Mouse (Mus musculus) hindbrain, postnatal 0 days (tissue): ENCODE results near the gene Psg18. TPM values are rescaled to one million over a fixed set of nuclear protein-coding genes. Genes with fewer than 3 reads are reported as not detected.
"Not testable (repeated sequence)": the region's sequence is repeated elsewhere in the genome, so short reads cannot be mapped to it uniquely, and the experiment has no call there.

Experiments used
- ATAC-seq: fragments of 200-750 bp; cut with Nextera tagmentation; 2 replicates; pipeline ENCODE4 v1.8.0; 2017; ENCODE audit warnings: mild to moderate bottlenecking, moderate TSS enrichment, moderate library complexity
- DNase-seq: peaks from one replicate; pipeline ENCODE4 v3.0.0-alpha.2; 2015; ENCODE audit warnings: low spot score
- H3K27ac ChIP-seq: fragments of 300-500 bp; sonication (generic); 2 replicates; pipeline ENCODE4 v1.5.1; 2014; ENCODE audit warnings: mild to moderate bottlenecking
- H3K27me3 ChIP-seq: fragments of 300-500 bp; sonication (generic); 2 replicates; pipeline ENCODE4 v1.6.1; 2014; ENCODE audit warnings: low read length, mixed read lengths; ENCODE audit not compliant: insufficient read depth
- H3K36me3 ChIP-seq: fragments of 300-500 bp; sonication (generic); 2 replicates; pipeline ENCODE4 v1.6.1; 2014; ENCODE audit warnings: low read length, mixed read lengths; ENCODE audit not compliant: insufficient read depth
- H3K4me1 ChIP-seq: fragments of 300-500 bp; sonication (generic); 2 replicates; pipeline ENCODE4 v1.6.1; 2014; ENCODE audit warnings: antibody characterized with exemption, low read length, mixed read lengths; ENCODE audit not compliant: insufficient read depth
- H3K4me2 ChIP-seq: fragments of 300-500 bp; sonication (generic); 2 replicates; pipeline ENCODE4 v1.6.1; 2014; ENCODE audit warnings: low read depth, mild to moderate bottlenecking, low read length, moderate library complexity, mixed read lengths
- H3K4me3 ChIP-seq: fragments of 300-500 bp; sonication (generic); 2 replicates; pipeline ENCODE4 v1.5.1; 2014; ENCODE audit warnings: low read length
- H3K9ac ChIP-seq: fragments of 300-500 bp; sonication (generic); replicated peaks from 2 replicates; pipeline ENCODE4 v1.6.1; 2014; ENCODE audit warnings: mild to moderate bottlenecking, low read length, moderate library complexity, mixed read lengths
- H3K9me3 ChIP-seq: fragments of 300-500 bp; sonication (generic); 2 replicates; pipeline ENCODE4 v1.6.1; 2016; ENCODE audit warnings: low read length, mixed read lengths
- CTCF ChIP-seq: IDR thresholded peaks from 2 replicates; pipeline ENCODE4 v1.5.1; 2016; ENCODE audit warnings: antibody characterized with exemption, control low read depth, low read depth
- WGBS: fragments of 180-500 bp; shearing (Covaris S2); extraction: QIAGEN DNeasy Blood & Tissue Kit; methylation state at CpG from one replicate; pipeline ENCODE4 v1.1.7; 2014; 5-methylcytosine and 5-hydroxymethylcytosine counted together
- polyA plus RNA-seq: library from polyadenylated mRNA; unstranded; fragments of >200 nt; fragmentation: Nextera tagmentation; extraction: Ambion mirVana; gene quantifications from 2 replicates; pipeline ENCODE4 v1.2.1, GENCODE M21; 2015
- total RNA-seq: library from RNA; depleted of rRNA; stranded (reverse); fragments of >200 nt; gene quantifications from 2 replicates; pipeline ENCODE4 v1.2.3, GENCODE M21; 2014; rRNA removed

Psg18 gene
- total RNA-seq (not detected in 2 replicates), polyA plus RNA-seq (not detected in 2 replicates)

GRCm38 (mm10) chr7:18354909-18355308, at the start of gene Psg18:
Psg18 (minus strand) TSS chr7:18355009.
- not testable (repeated sequence) for H3K27ac ChIP-seq, DNase-seq, H3K36me3 ChIP-seq, H3K4me2 ChIP-seq, H3K4me1 ChIP-seq, H3K9ac ChIP-seq, H3K27me3 ChIP-seq, H3K9me3 ChIP-seq, ATAC-seq, H3K4me3 ChIP-seq
- 72% methylated on average over 3 of the region's 3 CpGs for WGBS

GRCm38 (mm10) chr7:18403407-18403806, 48.6 kb upstream of the Psg18 start:
- no peak for DNase-seq

GRCm38 (mm10) chr7:18402527-18403237, 47.9 kb upstream of the Psg18 start:
- Histone ChIP-seq H3K4me2 (no peak overlapping the region), H3K4me3 (peak overlapping the region; percentile 17; the same call in 1 of the 2 replicates), H3K9ac (no peak overlapping the region), H3K27ac (no peak overlapping the region), H3K4me1 (no peaks in the 10 kb centered on the region), H3K27me3 (no peaks in the 10 kb centered on the region), H3K9me3 (peaks cover 7% of the 10 kb centered on the region; the same call in 1 of the 2 replicates), H3K36me3 (no peaks in the 10 kb centered on the region)
- ATAC-seq (peak; percentile 82), DNase-seq (peak; percentile 30)
- TF ChIP-seq CTCF: no peak
- 45% methylated on average over 35 of the region's 35 CpGs for WGBS

More at GRCm38 (mm10) chr7:18403407-18403806, 48.6 kb upstream of the Psg18 start:
- Histone ChIP-seq H3K4me1 (no peaks in the 10 kb centered on the region), H3K4me2 (no peak overlapping the region), H3K36me3 (no peaks in the 10 kb centered on the region), H3K9me3 (peaks cover 7% of the 10 kb centered on the region; the same call in 1 of the 2 replicates), H3K4me3 (peak overlapping the region; percentile 17; the same call in 1 of the 2 replicates), H3K9ac (no peak overlapping the region), H3K27ac (no peak overlapping the region), H3K27me3 (no peaks in the 10 kb centered on the region)
- 35% methylated on average over 11 of the region's 11 CpGs for WGBS
- ATAC-seq: no peak
- no peak for TF ChIP-seq CTCF

GRCm38 (mm10) chr7:18391483-18391882, 36.7 kb upstream of the Psg18 start:
- H3K4me1 ChIP-seq, ATAC-seq, H3K27me3 ChIP-seq, H3K9me3 ChIP-seq, H3K36me3 ChIP-seq, H3K4me2 ChIP-seq, H3K27ac ChIP-seq, DNase-seq, H3K4me3 ChIP-seq, H3K9ac ChIP-seq: not testable (repeated sequence)
- 85% methylated on average over 4 of the region's 4 CpGs for WGBS

GRCm38 (mm10) chr7:18378295-18378694, 23.5 kb upstream of the Psg18 start:
- Histone ChIP-seq H3K36me3 (no peaks in the 10 kb centered on the region), H3K9ac (no peak overlapping the region), H3K27me3 (no peaks in the 10 kb centered on the region), H3K4me3 (no peak overlapping the region), H3K27ac (no peak overlapping the region), H3K9me3 (peaks cover 20% of the 10 kb centered on the region; the same call in 1 of the 2 replicates), H3K4me1 (no peaks in the 10 kb centered on the region), H3K4me2 (no peak overlapping the region)
- WGBS: 47% methylated on average over 2 of the region's 2 CpGs
- no peak for TF ChIP-seq CTCF
- DNase-seq: no peak
- no peak for ATAC-seq

- H3K4me3 ChIP-seq, ATAC-seq: not testable (repeated sequence)
- WGBS: 75% methylated on average over 6 of the region's 6 CpGs
Observed at GRCm38 (mm10) chr7:18335411-18335810, 19.4 kb downstream of the Psg18 start.

More at GRCm38 (mm10) chr7:18335411-18335810, 19.4 kb downstream of the Psg18 start:
- H3K27ac ChIP-seq, H3K4me1 ChIP-seq, H3K9ac ChIP-seq, H3K27me3 ChIP-seq, H3K4me2 ChIP-seq, H3K36me3 ChIP-seq, DNase-seq: not testable (repeated sequence)
- peaks cover 14% of the 10 kb centered on the region; the same call in 1 of the 2 replicates for H3K9me3 ChIP-seq

Other genes with a start within 250 kb of the Psg18 start
- gene Igfl3, start 178.5 kb downstream of the Psg18 start, total RNA-seq: not detected in 2 replicates
- gene Igfl3, start 178.5 kb downstream of the Psg18 start, polyA plus RNA-seq: not detected in 2 replicates
- gene Mill1, start 109.7 kb downstream of the Psg18 start, total RNA-seq: not detected in 2 replicates
- not detected in 2 replicates for gene Mill1, start 109.7 kb downstream of the Psg18 start, polyA plus RNA-seq
- not detected in 2 replicates for gene Psg28, start 77.0 kb upstream of the Psg18 start, total RNA-seq
- gene Psg28, start 77.0 kb upstream of the Psg18 start, polyA plus RNA-seq: not detected in 2 replicates
- gene Psg26, start 129.2 kb upstream of the Psg18 start, total RNA-seq: not detected in 2 replicates
- gene Psg26, start 129.2 kb upstream of the Psg18 start, polyA plus RNA-seq: not detected in 2 replicates
- not detected in 2 replicates for gene Psg25, start 177.3 kb upstream of the Psg18 start, total RNA-seq
- gene Psg25, start 177.3 kb upstream of the Psg18 start, polyA plus RNA-seq: not detected in 2 replicates
- not detected in 2 replicates for gene Psg27, start 212.3 kb upstream of the Psg18 start, total RNA-seq
- not detected in 2 replicates for gene Psg27, start 212.3 kb upstream of the Psg18 start, polyA plus RNA-seq